10 mouse cellular contexts compared by ENCODE assay signal in the genomic region with DNA sequence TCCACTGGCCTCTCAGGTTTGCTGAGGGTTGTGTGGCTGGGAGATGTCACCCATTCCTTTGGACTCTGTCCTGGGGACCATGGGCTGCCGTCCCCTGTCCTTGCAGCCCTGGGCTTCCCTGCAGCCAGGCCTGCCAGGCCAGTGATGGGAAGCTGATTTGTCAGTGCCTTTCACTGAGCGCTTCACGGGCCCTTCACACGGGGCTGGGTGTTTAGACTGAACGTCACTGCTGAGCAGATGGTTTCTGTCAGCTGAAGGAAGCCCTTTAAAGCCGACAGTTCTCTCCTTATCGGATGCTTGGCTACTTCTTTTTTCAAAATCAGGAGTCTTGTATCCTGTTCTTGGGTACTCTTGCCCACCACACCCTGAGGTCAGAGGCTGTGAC.
DNase-seq lines count a peak whose midpoint lies in the region; ATAC-seq and TF ChIP-seq lines count a peak whose summit lies in the region.
"Had no signal": no experiment of that assay in that cellular context is flagged by ENCODE, and none has a peak within 500 bp of the region (broad histone marks: within the 10 kb centered on the region; RNA-seq: fewer than 3 reads in every experiment).

No protein-coding gene starts in this region.

- intact Hi-C loops in heart, postnatal 25 days (cut with DNase I) = no loop called here

- WGBS in kidney, embryonic 16.5 days = 31% methylated on average over 7 of the region's 7 CpGs
- 60% methylated on average over 7 of the region's 7 CpGs for WGBS in embryonic facial prominence, embryonic 13.5 days
- WGBS in lung, postnatal 0 days = 61% methylated on average over 7 of the region's 7 CpGs

- TF ChIP-seq CTCF in lung, postnatal 0 days (IDR thresholded peaks at IDR 0.05) = no peak

- H3K4me2 ChIP-seq in kidney, embryonic 16.5 days (replicated peaks; ENCODE audit: low read depth, low read length) = no peak overlapping the region
- no peak overlapping the region for H3K4me2 ChIP-seq in embryonic facial prominence, embryonic 13.5 days
- H3K4me2 ChIP-seq in lung, postnatal 0 days (replicated peaks; ENCODE audit: low read depth, low read length) = no peak overlapping the region

- no peak for TF ChIP-seq EP300 in lung, postnatal 0 days (IDR thresholded peaks at IDR 0.05)

- peaks cover 33% of the 10 kb centered on the region for H3K4me1 ChIP-seq in kidney, embryonic 16.5 days (ENCODE audit: insufficient read depth, low read length)
- peaks cover 46% of the 10 kb centered on the region for H3K4me1 ChIP-seq in embryonic facial prominence, embryonic 13.5 days
- H3K4me1 ChIP-seq in lung, postnatal 0 days (ENCODE audit: insufficient read depth, low read depth, low read length) = peaks cover 8% of the 10 kb centered on the region; the same call in 1 of the 2 replicates

- DNase-seq in heart, adult 11 months = peak; percentile 86
- DNase-seq in heart, postnatal 25 days (ENCODE audit: low spot score) = no peak
- DNase-seq in kidney, adult 8-10 months = no peak
- DNase-seq in lung, postnatal 0 days (ENCODE audit: low spot score) = peak; percentile 70
- DNase-seq in B cell, adult 2 months = no peak
- no peak for DNase-seq in cerebellum, adult 11 months
- DNase-seq: adrenal gland, adult 2 months; thymus, postnatal 36 days had no signal

- peak overlapping the region; percentile 17; the same call in 1 of the 2 replicates for H3K9ac ChIP-seq in kidney, embryonic 16.5 days (replicated peaks; ENCODE audit: low read length)
- H3K9ac ChIP-seq in embryonic facial prominence, embryonic 13.5 days = no peak overlapping the region
- no peak overlapping the region for H3K9ac ChIP-seq in lung, postnatal 0 days (replicated peaks; ENCODE audit: low read depth)

- 0 out of 2 replicates have a peak, but pooled peaks cover 8% of the 10 kb centered on the region for H3K27me3 ChIP-seq in kidney, embryonic 16.5 days (ENCODE audit: insufficient read depth, low read length)
- H3K27me3 ChIP-seq in embryonic facial prominence, embryonic 13.5 days = no peaks in the 10 kb centered on the region
- no peaks in the 10 kb centered on the region for H3K27me3 ChIP-seq in lung, postnatal 0 days (replicated peaks; ENCODE audit: insufficient read depth, low read length)

- no peak for ATAC-seq in kidney, embryonic 16.5 days (ENCODE audit: low FRiP score, low TSS enrichment)
- ATAC-seq in embryonic facial prominence, embryonic 13.5 days (ENCODE audit: insufficient number of reproducible peaks, insufficient read depth, low FRiP score, low TSS enrichment, low read depth) = no peak
- ATAC-seq in lung, postnatal 0 days = peak; percentile 67

- H3K36me3 ChIP-seq in kidney, embryonic 16.5 days (ENCODE audit: insufficient read depth, low read length) = peaks cover 34% of the 10 kb centered on the region
- H3K36me3 ChIP-seq in embryonic facial prominence, embryonic 13.5 days = peaks cover 98% of the 10 kb centered on the region
- peaks cover 31% of the 10 kb centered on the region; the same call in 1 of the 2 replicates for H3K36me3 ChIP-seq in lung, postnatal 0 days (ENCODE audit: insufficient read depth, low read length)

- no peak overlapping the region for H3K4me3 ChIP-seq in kidney, embryonic 16.5 days (ENCODE audit: low read length)
- H3K4me3 ChIP-seq in embryonic facial prominence, embryonic 13.5 days = no peak overlapping the region
- H3K4me3 ChIP-seq in lung, postnatal 0 days (ENCODE audit: low read depth, low read length) = no peak overlapping the region

- H3K27ac ChIP-seq in kidney, embryonic 16.5 days (ENCODE audit: low read length) = peak overlapping the region; percentile 40; the same call in 1 of the 2 replicates
- peak overlapping the region; percentile 68; the same call in 1 of the 2 replicates for H3K27ac ChIP-seq in embryonic facial prominence, embryonic 13.5 days
- H3K27ac ChIP-seq in lung, postnatal 0 days (ENCODE audit: low read length) = peak overlapping the region; percentile 74

- no peaks in the 10 kb centered on the region for H3K9me3 ChIP-seq in kidney, embryonic 16.5 days (ENCODE audit: low read length)
- H3K9me3 ChIP-seq in embryonic facial prominence, embryonic 13.5 days = no peaks in the 10 kb centered on the region
- H3K9me3 ChIP-seq in lung, postnatal 0 days (ENCODE audit: low read length) = no peaks in the 10 kb centered on the region

Comparison
In these comparisons a context has a peak if more than half of its experiments do, and no peak if none do; other contexts are left out.
1. DNase-seq: peak in heart, adult 11 months (single experiment) and lung, postnatal 0 days (single experiment); none in heart, postnatal 25 days (single experiment), kidney, adult 8-10 months (0 of 2), B cell, adult 2 months (0 of 2) and cerebellum, adult 11 months (single experiment).
2. Peak in every context shown above with its lines, with median percentiles within 50 percentile points of each other: H3K27ac ChIP-seq.